Mouse (Mus musculus) heart, adult 2 months (tissue): ENCODE measurements at regions not wholly inside any gene's neighbourhood (a gene's known extent, or its start where the extent isn't known, plus 50 kb on each side); places are given as distances from the start of the nearest gene placed in this dataset.

Experiments used
- CTCF ChIP-seq: fragments of 200-600 bp; IDR thresholded peaks from 2 replicates; pipeline ENCODE4 v1.8.1; 2022; ENCODE audit warnings: antibody characterized with exemption, mild to moderate bottlenecking, moderate library complexity
- EP300 ChIP-seq: fragments of 200-500 bp; IDR thresholded peaks from 2 replicates; pipeline ENCODE4 v1.6.1; 2011; ENCODE audit warnings: low read depth, low read length, control low read depth; ENCODE audit not compliant: insufficient read depth
- POLR2A ChIP-seq: fragments of 200-500 bp; IDR thresholded peaks from 2 replicates; pipeline ENCODE4 v1.6.1; 2011; ENCODE audit warnings: mild to moderate bottlenecking, low read depth, low read length, control low read depth; ENCODE audit not compliant: insufficient read depth

- TF ChIP-seq POLR2A = no peak
- no peak for TF ChIP-seq CTCF
- TF ChIP-seq EP300 = no peak
Measured at GRCm38 (mm10) chr13:5248671-5249391, 612.5 kb upstream of the Klf6 start.
